Mouse (Mus musculus) heart, embryonic 16.5 days (tissue): ENCODE measurements around the gene Scn8a. TPM values are rescaled to one million over a fixed set of nuclear protein-coding genes. Genes with fewer than 3 reads are reported as not detected.

Experiments used
- ATAC-seq: fragments of 200-750 bp; cut with Nextera tagmentation; replicated peaks from 2 replicates; pipeline ENCODE4 v1.8.0; 2017; ENCODE audit warnings: moderate number of reproducible peaks; ENCODE audit not compliant: insufficient read depth, low FRiP score; ENCODE audit errors: extremely low read depth
- H3K27ac ChIP-seq: fragments of 300-500 bp; sonication (generic); 2 replicates; pipeline ENCODE4 v1.5.1; 2014; ENCODE audit warnings: mild to moderate bottlenecking, low read length, control low read depth, moderate library complexity
- H3K27me3 ChIP-seq: fragments of 300-500 bp; sonication (generic); 2 replicates; pipeline ENCODE4 v1.6.1; 2014; ENCODE audit warnings: low read length, mixed read lengths; ENCODE audit not compliant: control insufficient read depth, insufficient read depth
- H3K36me3 ChIP-seq: fragments of 300-500 bp; sonication (generic); 2 replicates; pipeline ENCODE4 v1.6.1; 2014; ENCODE audit not compliant: control insufficient read depth, insufficient read depth
- H3K4me1 ChIP-seq: fragments of 300-500 bp; sonication (generic); 2 replicates; pipeline ENCODE4 v1.6.1; 2014; ENCODE audit warnings: low read length, mixed read lengths; ENCODE audit not compliant: control insufficient read depth, insufficient read depth
- H3K4me2 ChIP-seq: fragments of 300-500 bp; sonication (generic); 2 replicates; pipeline ENCODE4 v1.6.1; 2014; ENCODE audit warnings: low read depth, mild to moderate bottlenecking, control low read depth, low read length
- H3K4me3 ChIP-seq: fragments of 300-500 bp; sonication (generic); 2 replicates; pipeline ENCODE4 v1.5.1; 2014; ENCODE audit warnings: mild to moderate bottlenecking, control low read depth, low read length
- H3K9ac ChIP-seq: fragments of 300-500 bp; sonication (generic); 2 replicates; pipeline ENCODE4 v1.6.1; 2014; ENCODE audit warnings: low read length, control low read depth
- H3K9me3 ChIP-seq: fragments of 300-500 bp; sonication (generic); replicated peaks from 2 replicates; pipeline ENCODE4 v1.6.1; 2016; ENCODE audit warnings: low read length; ENCODE audit not compliant: control insufficient read depth
- WGBS: fragments of 180-500 bp; shearing (Covaris S2); extraction: QIAGEN DNeasy Blood & Tissue Kit; methylation state at CpG from one replicate; pipeline ENCODE4 v1.1.7; 2014; 5-methylcytosine and 5-hydroxymethylcytosine counted together
- polyA plus RNA-seq: library from polyadenylated mRNA; unstranded; fragments of >200 nt; fragmentation: Nextera tagmentation; extraction: Ambion mirVana; gene quantifications from 2 replicates; pipeline ENCODE4 v1.2.1, GENCODE M21; 2015

Gene Scn8a
- polyA plus RNA-seq, 1 experiment from 2014 or later: 0.71 TPM

DNA sequence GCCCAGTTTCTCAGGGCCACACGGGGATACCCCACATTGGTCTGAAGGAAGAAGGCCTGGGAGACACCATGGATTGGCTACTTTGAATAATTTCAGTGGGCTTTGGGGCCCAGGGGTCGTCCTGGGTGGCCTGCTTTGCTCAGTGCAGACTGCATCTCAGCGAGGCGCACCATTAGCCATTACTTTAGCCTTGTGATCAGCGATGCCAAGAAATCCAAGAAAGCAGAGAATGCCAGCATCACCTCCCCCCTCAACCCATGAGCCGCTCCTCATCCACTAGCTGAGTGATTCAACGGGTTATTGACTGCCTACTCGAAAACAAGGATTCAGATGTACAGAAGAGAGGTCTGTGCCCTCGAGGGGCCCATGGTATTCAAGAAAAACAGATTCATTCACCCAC lies 34.2 kb downstream of the Scn8a start:
- no peak overlapping the region for H3K4me3 ChIP-seq
- H3K4me1 ChIP-seq: no peaks in the 10 kb centered on the region
- H3K36me3 ChIP-seq: no peaks in the 10 kb centered on the region
- H3K9ac ChIP-seq: no peak overlapping the region
- no peak overlapping the region for H3K4me2 ChIP-seq
- H3K27me3 ChIP-seq: no peaks in the 10 kb centered on the region
- no peak for ATAC-seq
- no peaks in the 10 kb centered on the region for H3K9me3 ChIP-seq
- 75% methylated on average over 9 of the region's 9 CpGs for WGBS
- H3K27ac ChIP-seq: no peak overlapping the region

DNA sequence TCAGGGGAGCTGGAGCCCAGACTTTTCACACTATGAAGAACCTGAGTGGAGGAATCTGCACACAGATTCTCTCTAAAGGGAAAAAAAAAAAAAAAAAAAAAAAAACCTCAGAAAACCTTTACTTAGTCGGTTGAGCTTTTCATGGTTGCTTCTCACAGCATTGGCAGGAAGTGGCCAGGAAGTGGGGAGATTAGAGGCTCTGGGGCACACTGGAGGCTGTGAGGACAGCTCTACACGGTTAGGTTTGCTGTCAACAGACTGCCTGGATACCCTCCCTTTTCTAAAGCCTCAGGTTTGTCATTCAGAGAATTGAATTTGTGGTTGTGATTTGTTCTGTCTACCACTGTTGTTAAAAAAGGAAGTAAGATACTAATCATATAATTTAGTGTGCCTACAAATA lies 35.3 kb downstream of the Scn8a start:
- 11% methylated on average over 2 of the region's 2 CpGs for WGBS
- H3K27me3 ChIP-seq: no peaks in the 10 kb centered on the region

DNA sequence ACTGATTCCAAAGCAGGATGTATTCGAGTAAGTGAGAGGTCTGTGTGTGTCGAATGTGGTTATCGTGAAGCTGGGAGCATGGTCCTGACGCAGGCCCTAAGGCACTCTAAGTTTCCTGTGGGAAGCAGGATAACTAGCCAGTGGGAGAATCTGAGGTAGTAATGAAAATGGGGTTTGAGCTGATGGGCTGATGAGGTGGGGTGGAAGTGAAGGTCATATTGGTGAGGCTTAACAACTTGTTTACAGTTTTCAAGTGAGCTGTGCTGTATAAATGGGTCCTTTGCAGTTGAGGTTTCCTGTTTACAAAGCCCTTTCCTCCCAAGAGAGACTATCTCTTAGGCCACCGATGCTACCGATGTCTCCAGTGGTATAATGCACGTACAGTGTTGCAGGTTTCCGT lies 36.1 kb downstream of the Scn8a start:
- no peak overlapping the region for H3K27ac ChIP-seq
- H3K27me3 ChIP-seq: no peaks in the 10 kb centered on the region
- 63% methylated on average over 8 of the region's 8 CpGs for WGBS
- no peak overlapping the region for H3K9ac ChIP-seq
- H3K9me3 ChIP-seq: no peaks in the 10 kb centered on the region
- ATAC-seq: no peak
- H3K4me1 ChIP-seq: no peaks in the 10 kb centered on the region
- H3K4me2 ChIP-seq: no peak overlapping the region
- no peaks in the 10 kb centered on the region for H3K36me3 ChIP-seq
- H3K4me3 ChIP-seq: no peak overlapping the region

More for the DNA sequence above, 35.3 kb downstream of the Scn8a start:
- Histone ChIP-seq H3K27ac (no peak overlapping the region), H3K4me2 (no peak overlapping the region), H3K4me1 (no peaks in the 10 kb centered on the region), H3K9me3 (no peaks in the 10 kb centered on the region), H3K4me3 (no peak overlapping the region), H3K9ac (no peak overlapping the region), H3K36me3 (no peaks in the 10 kb centered on the region)
- ATAC-seq: no peak

DNA sequence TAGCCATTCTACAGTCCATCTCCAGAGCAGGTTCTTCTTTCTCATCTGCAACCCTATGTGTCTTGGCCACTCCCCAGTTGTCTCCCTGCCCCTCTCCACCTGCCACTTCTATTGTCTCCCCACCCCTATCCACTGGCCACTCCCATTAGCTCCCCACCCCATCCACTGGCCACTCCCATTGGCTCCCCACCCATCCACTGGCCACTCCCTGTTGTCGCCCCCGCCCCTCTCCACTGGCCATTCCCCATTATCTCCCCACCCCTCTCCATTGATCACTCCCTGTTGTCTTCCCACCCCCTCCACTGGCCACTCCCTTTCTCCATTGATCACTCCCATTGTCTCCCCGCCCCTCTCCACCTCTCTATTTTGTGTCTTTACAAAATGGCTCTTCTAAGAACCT lies 39.2 kb downstream of the Scn8a start:
- no peak overlapping the region for H3K27ac ChIP-seq
- peaks cover 2% of the 10 kb centered on the region; the same call in 1 of the 2 replicates for H3K27me3 ChIP-seq
- no peak overlapping the region for H3K4me3 ChIP-seq
- no peaks in the 10 kb centered on the region for H3K4me1 ChIP-seq
- H3K9ac ChIP-seq: no peak overlapping the region
- WGBS: 59% methylated on average over 3 of the region's 3 CpGs
- H3K36me3 ChIP-seq: no peaks in the 10 kb centered on the region
- no peak for ATAC-seq
- no peak overlapping the region for H3K4me2 ChIP-seq
- no peaks in the 10 kb centered on the region for H3K9me3 ChIP-seq

DNA sequence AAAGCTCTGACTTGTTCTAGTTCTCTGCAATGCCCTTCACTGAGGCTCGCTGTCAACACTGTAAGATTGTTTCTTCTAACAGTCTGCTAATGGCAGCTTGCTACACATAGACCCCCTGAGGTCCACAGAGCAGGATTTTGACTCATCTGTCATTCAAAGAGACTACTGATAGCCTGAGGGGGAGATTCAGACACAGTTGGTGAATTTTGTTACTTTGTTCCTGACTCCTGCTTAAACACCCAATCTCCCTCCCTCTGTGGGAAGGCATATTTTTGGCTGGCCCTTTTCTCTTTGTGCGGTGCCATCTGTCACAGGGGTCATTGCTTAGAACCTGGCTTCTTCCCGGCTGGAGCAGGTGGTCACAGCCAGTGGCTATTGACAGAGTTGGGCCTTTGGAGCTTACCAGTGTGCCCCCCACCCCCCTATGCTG lies 40.1 kb downstream of the Scn8a start:
- H3K9ac ChIP-seq: no peak overlapping the region
- ATAC-seq: no peak
- WGBS: 50% methylated on average over 3 of the region's 3 CpGs
- peaks cover 2% of the 10 kb centered on the region; the same call in 1 of the 2 replicates for H3K27me3 ChIP-seq
- H3K4me2 ChIP-seq: no peak overlapping the region
- H3K4me3 ChIP-seq: no peak overlapping the region
- H3K9me3 ChIP-seq: no peaks in the 10 kb centered on the region
- no peaks in the 10 kb centered on the region; the same call in 1 of the 2 replicates for H3K4me1 ChIP-seq
- no peaks in the 10 kb centered on the region for H3K36me3 ChIP-seq
- H3K27ac ChIP-seq: no peak overlapping the region

DNA sequence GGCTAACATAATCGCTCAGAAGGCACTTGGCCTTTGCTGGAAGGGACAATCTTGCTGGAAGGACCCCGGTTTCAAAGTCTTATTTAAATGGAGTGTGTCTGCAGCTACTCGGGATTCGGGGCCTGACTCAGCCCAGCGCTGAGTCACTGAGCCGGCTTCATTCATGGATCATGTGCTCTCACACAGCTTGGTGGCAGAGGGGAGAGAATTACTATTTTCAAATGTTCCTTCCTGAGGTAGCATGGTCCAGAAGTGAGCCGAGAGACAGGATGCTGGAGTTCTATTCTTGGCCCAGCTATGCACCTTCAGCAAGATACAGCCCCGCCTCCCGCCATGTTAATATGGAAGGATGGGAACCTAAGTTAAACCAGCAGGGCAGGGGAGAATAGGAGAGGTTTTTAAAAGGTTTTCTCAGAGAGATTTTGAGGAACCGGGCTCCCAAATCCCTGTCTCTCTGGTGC lies 40.8 kb downstream of the Scn8a start:
- peaks cover 4% of the 10 kb centered on the region; the same call in 1 of the 2 replicates for H3K27me3 ChIP-seq
- no peak overlapping the region for H3K27ac ChIP-seq
- no peak overlapping the region for H3K4me3 ChIP-seq
- no peak overlapping the region for H3K9ac ChIP-seq
- 54% methylated on average over 10 of the region's 10 CpGs for WGBS
- no peaks in the 10 kb centered on the region; the same call in 1 of the 2 replicates for H3K4me1 ChIP-seq
- H3K4me2 ChIP-seq: no peak overlapping the region
- H3K36me3 ChIP-seq: no peaks in the 10 kb centered on the region
- ATAC-seq: no peak
- H3K9me3 ChIP-seq: no peaks in the 10 kb centered on the region

DNA sequence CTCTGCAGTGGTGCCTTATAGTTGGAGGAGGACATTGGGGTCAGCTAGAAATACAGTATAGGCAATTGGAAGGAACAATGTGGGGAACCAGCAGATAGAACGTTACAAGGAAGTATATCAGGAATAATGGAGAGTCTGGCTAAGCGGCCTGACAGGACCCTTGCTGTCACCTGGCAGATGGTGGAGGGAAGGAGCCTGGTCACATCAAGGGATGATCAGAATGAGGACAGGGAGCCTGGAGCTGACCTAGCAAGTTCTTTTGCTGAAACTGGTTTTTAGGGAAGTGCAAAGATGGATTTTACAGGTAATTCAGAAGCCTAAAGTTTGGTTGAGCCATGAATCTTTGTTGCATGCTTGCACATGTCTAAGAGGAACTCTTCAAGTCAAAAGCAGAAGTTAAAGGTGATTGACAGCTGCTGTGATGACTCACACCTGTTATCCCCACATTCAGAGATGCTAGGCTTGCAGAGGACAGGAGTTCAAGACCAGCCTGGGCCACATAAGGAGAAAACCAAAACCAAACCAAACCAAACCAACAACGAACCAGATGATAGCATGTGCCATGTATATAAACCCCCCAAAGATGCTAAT lies 43.1 kb downstream of the Scn8a start:
- ATAC-seq: no peak
- no peaks in the 10 kb centered on the region for H3K9me3 ChIP-seq
- WGBS: 77% methylated on average over 3 of the region's 3 CpGs

DNA sequence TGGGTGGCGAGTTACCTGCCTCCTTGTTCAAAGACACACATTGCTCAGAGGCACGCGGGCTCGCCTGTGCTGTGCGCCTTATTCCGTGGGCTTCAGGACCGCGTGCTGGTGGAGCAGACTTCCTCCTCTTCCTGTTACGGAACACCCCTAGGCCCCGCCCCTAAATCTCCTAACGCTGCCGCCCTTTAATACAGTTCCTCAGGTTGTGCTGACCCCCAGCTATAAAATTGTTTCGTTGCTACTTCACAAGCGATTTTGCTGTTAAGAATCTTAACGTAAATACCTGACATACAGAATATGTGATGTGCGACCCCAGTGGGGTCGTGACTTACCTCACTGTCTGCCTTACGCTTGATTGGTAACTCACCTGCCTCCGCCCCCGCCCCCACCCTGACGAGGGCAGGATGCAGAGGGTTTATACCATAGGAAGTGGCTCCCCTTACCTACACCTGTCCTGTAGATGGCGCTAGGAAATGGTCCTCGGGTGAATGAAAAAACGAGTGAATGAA lies 45.1 kb downstream of the Scn8a start:
- H3K4me3 ChIP-seq: peak overlapping the region; percentile 29
- 2% methylated on average over 24 of the region's 24 CpGs for WGBS
- H3K27me3 ChIP-seq: peaks cover 8% of the 10 kb centered on the region; the same call in 1 of the 2 replicates
- 0 out of 2 replicates have a peak overlapping the region, but pooled peaks have one; percentile 9 for H3K9ac ChIP-seq
- peak overlapping the region; percentile 56 for H3K4me2 ChIP-seq
- no peak overlapping the region for H3K27ac ChIP-seq
- no peaks in the 10 kb centered on the region for H3K36me3 ChIP-seq
- H3K4me1 ChIP-seq: no peaks in the 10 kb centered on the region; the same call in 1 of the 2 replicates
- ATAC-seq: no peak
- no peaks in the 10 kb centered on the region for H3K9me3 ChIP-seq

More for the DNA sequence above, 43.1 kb downstream of the Scn8a start:
- no peak overlapping the region for H3K4me3 ChIP-seq
- no peak overlapping the region for H3K9ac ChIP-seq
- no peaks in the 10 kb centered on the region; the same call in 1 of the 2 replicates for H3K4me1 ChIP-seq
- no peaks in the 10 kb centered on the region for H3K36me3 ChIP-seq
- H3K4me2 ChIP-seq: no peak overlapping the region
- no peak overlapping the region for H3K27ac ChIP-seq
- peaks cover 4% of the 10 kb centered on the region; the same call in 1 of the 2 replicates for H3K27me3 ChIP-seq

DNA sequence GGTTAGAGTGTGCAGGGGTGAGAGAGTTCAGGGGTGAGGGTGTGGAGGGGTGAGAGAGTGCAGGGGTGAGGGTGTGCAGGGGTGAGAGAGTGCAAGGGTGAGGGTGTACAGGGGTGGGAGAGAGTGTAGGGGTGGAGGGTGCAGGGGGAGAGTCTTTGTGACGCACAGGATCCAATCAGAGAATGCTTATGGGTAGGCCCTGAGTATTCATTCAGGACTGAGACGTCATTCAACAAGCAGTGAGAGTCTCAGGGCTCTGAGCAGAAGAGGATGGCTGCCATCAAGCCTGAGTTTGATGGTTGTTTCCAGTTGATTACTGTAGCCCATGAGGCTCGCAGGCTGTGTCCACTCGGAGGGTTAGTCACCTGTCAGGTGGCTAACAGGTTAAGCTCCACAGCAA lies 48.4 kb downstream of the Scn8a start:
- no peak overlapping the region for H3K4me2 ChIP-seq

More for the DNA sequence above, 48.4 kb downstream of the Scn8a start:
- Histone ChIP-seq H3K4me1 (no peaks in the 10 kb centered on the region; the same call in 1 of the 2 replicates), H3K4me3 (no peak overlapping the region), H3K9me3 (no peaks in the 10 kb centered on the region), H3K27me3 (peaks cover 12% of the 10 kb centered on the region), H3K36me3 (no peaks in the 10 kb centered on the region), H3K27ac (no peak overlapping the region), H3K9ac (no peak overlapping the region)
- WGBS: 36% methylated on average over 4 of the region's 4 CpGs
- no peak for ATAC-seq
